Mouse (Mus musculus): ENCODE results near the gene Fbxo47.

Gene Fbxo47

DNA sequence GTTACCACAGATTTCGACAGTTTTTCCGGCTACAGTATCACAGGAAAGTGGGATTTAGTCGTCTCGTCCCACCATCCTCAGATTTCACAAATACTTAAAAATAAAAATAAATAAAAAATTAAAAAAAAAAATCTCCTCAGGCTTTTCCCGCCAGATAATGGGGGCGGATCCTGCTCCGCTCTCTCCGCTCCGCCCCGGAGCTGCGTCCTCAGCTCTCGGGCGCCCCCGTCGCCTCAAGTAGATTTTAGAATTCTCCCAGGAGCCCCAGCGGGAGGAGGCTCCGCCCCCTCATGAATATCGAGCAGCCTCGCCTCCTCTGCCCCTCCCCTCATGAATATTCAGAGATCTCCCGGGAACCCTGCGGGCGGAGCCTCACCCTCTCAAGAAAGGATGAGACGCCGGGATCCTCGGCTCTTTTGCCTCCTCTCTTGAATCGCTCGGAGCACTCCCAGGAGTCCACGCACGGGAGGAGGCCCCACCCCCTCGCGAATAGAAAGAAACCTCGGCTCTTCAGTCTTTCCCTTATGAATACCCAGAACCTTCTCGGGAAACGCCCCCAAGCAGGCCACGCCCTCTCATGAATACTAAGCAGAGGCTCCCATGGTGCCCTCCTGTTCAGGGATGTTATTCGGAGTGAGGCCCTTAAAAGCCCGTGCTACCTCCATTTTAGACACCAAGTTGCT is at the start of gene Fbxo47:
TSS of gene Fbxo47 (minus strand) at position 237 of the 683 bp plus-strand sequence.
- DNase-seq (ENCODE audit: low read depth, low spot score): peak; percentile 98

DNA sequence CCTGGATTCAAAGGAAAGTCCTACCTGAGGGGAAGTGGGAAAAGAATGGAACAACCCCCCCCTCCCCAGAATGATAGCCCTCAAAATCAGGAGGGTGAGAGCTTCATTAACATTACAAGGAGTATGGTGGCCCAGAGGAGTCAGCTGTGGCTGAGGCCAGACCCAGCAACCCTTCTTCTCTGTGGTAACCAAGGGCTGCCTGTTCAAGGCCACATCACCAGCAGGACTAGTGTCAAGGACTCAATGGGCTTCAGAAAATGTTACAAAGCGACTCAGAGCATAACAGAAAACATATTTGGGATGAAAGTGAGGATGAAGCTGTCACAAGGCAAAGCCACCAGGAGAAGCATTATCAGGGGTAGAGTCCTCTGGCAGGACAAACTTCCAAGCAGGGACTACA is 49.6 kb upstream of the Fbxo47 start:
- DNase-seq (ENCODE audit: low read depth, low spot score): no peak

DNA sequence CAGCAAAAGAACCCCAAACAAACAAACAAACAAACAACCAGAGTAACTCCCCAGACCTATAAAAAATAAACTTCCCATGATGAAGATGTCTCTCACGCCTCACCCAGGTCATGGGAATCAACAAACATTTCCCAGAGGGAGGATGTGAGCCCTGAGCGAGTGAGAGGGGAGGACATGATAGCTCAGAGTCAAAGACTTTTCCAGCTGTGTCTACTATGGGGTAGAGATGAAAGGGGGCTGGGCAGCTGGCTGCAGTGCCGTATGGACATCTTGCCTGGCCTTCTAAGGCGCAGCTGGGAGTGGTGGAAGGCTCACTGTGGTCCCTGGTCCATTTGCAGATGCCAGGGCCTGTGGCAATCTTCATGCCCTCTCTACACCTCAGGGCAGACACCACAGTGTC is 45.0 kb upstream of the Fbxo47 start:
- no peak for DNase-seq (ENCODE audit: low read depth, low spot score)

DNA sequence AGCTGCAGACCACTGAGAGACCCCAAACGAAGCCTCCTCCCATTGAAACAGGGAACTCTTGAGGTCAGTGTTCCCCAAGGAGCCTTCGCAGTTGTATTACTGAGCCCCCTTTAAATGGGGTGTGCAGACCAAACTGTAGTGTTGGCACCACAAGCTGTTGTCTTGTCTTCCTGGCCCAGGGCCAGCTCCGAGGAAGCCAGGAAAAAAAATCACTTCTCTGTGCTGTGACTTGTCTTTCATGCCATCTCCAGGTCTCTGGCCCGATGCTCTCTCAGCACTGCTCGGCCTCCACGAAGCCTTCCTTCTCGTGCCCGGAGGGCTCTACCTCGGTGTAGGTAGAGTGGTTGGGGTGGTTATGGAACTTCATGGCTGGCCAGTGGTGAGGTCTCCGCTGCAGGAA is 40.3 kb upstream of the Fbxo47 start:
- no peak for DNase-seq (ENCODE audit: low read depth, low spot score)

DNA sequence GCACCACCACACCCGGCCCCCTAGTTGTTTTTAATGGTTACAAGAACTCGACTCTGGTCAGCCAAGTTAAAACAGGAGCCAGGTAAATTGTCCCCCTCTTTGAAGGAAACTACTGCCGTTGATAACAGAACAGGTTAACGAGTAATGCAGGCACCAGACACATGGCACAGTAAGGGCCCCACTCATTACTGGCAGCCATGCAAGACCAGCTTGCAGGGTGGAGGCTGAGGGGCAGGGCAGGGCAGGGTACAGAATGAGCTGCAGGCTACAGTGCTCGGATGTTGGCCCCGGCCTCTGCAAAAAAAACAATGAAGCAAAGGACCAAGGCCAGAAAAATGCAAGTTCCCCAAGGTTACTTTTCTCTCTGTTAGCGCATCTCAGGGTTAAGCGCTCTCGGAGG is 39.7 kb upstream of the Fbxo47 start:
- no peak for DNase-seq (ENCODE audit: low read depth, low spot score)

DNA sequence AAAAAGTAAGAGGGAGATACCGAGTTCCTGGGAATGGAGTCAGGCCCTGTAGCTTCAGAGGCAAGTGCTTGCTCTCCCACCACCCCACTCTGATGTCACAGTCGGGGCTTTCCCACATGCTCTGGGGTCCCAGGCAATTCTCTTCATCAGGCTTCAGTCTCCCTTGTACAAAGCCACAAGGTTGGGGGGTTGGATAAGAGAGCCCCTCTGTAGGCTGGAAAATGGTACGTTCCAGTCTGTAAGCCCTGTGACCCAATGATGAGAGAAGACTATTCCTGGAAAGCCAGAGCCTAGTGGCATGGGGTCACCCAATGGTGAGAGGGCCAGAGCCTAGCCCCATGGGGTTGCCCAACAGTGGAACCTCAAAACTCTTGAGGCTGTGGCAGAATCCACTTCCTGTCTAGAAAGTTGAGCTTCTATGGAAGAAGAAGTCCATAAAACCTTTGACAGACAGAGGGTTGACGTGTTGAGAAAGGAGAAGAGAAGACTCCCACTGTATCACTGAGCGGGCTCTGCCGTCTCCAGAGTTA is 32.1 kb upstream of the Fbxo47 start:
- no peak for DNase-seq (ENCODE audit: low read depth, low spot score)

DNA sequence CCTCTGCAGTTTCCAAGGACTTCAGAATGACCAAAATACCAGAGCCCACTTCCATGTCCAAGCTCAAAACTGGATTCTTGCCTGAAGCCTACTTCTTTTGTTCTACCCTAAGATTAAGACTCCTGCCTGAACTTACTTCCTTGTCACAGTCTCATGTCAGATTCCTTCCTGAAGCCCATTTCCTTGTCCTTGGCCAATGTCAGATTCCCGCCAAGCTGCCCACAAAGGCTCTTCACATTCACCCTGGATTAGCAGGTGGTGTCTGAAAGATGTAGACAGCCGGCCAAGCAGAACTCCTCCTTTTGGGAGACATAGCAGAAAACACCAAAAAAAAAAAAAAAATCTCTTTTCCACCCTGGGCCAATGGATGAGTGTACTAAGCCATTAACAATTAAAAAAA is 31.5 kb upstream of the Fbxo47 start:
- no peak for DNase-seq (ENCODE audit: low read depth, low spot score)

DNA sequence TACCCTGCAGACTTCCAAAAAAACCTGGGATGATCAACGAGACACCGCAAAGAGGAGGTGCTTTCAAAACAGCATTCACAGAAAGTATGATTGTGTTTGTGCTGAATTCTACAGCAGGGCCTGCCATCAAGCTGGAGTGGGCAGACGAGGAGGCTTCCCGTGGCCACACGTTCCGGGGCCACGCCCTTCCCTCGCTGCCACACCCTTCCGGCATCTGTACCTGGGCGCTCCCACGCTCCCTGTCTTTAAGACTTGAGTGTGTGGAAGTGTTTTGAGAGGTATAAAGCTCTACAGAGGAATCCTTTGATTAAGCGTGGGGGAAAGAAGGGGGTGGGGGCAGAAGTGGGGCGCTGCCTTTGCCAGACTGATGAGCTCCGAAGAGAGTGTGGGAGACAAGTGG is 29.2 kb upstream of the Fbxo47 start:
- DNase-seq (ENCODE audit: low read depth, low spot score): no peak

DNA sequence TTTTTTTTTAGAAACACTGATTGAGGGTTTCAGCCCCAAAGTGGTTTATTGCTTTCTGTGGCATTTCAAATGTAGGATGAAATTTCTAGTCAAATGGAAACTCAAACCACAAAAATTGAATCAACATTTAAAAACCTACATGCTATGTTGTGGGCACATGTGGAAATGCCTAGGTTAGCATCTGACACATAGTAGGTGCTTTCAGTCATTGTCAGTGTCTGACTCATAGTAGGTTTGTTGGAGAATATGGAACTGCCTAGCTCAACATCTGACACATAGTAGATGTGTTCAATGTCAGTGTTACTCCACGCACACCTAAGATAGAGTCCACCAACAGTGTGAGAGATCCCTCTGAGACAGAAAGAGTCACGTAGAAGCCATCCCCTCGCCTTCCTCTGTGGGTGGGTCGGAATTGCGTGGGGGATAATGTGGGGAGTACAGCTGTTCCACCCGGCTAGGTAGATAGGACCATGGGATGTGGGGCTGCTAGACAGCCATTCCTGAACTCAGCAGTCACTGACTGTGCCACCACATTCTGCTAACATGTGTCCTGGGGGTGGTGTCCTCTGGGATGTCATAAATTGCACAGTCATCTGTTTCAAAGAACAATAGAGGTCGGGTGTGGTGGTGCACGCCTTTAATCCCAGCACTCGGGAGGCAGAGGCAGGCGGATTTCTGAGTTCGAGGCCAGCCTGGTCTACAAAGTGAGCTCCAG is 24.8 kb upstream of the Fbxo47 start:
- peak; percentile 21 for DNase-seq (ENCODE audit: low read depth, low spot score)

DNA sequence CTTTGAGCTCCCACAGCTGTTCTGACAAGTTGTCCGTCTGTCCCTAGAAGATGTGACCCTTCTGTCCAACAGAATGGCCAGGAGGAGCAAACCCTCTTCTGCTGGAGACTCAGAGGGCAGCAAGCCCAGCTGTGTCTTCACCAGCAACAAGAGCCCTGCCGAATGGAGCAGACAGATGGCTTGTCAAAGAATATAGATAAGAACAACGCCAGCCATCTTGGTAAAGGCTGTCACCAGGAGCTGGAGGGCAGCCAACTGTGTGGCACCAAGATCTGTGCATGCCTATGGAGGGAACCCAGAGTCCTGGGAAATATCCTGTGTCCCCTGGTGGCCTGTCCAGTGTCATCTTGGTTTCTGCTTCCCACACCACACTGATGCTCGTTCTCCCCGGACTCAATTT is 24.0 kb upstream of the Fbxo47 start:
- no peak for DNase-seq (ENCODE audit: low read depth, low spot score)

DNA sequence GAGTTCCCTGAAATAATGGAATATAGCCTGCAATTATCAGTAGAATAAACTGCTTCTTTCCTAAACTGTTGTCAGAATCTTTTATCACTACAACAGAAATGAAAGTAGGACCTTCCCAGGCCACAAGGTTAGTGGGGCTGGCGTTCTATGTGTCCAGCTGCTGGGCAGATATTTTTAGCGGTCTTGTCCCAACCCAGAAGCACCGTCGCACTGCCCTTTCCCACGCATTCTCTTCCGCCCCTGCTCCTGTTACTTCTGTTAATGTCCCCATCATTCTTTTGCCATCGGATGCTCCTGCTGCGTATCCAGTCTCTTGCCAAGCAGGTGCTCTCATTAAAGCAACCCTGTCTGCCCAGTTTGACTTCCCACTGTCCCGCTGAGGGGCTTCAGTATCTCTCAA is 23.0 kb upstream of the Fbxo47 start:
- no peak for DNase-seq (ENCODE audit: low read depth, low spot score)

DNA sequence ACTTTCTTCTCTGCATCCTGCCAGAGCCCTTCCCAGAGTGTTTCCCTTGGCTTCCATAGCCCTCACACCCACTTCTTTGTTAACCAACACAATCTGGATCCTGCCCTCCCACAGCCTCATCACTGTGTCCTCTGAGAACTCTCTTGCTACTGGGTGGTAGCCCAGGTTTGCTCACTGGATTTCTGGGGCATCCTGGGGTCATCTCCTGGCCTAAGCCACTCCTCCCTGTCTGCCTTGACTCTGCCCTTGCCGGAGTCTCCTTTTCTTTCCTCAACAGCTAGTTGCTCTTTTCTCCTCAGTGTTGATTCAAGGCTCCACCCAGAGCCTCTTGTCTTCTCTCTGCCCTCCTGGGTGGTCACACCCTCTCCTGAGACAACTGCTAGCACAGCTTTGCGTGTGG is 22.0 kb upstream of the Fbxo47 start:
- peak; percentile 17 for DNase-seq (ENCODE audit: low read depth, low spot score)

DNA sequence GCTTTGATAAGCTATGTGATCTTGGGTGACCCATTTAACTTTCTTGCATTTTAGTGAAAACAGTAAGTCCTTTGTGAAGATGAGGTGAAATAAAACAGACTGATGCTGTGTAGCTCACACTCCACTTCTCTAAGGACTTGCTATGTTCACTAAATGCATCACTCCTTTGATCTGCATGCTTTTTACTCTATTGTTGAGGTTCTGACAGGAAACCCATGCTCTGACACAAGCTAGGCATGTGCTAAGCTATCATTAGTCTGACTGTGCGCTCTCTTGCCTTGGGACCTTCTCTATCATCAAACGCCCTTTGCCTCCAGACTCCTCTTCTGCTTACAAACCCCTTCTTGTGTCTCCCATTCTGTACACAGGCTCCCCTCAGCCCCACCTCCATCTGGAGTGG is 21.6 kb upstream of the Fbxo47 start:
- DNase-seq (ENCODE audit: low read depth, low spot score): peak; percentile 70

DNA sequence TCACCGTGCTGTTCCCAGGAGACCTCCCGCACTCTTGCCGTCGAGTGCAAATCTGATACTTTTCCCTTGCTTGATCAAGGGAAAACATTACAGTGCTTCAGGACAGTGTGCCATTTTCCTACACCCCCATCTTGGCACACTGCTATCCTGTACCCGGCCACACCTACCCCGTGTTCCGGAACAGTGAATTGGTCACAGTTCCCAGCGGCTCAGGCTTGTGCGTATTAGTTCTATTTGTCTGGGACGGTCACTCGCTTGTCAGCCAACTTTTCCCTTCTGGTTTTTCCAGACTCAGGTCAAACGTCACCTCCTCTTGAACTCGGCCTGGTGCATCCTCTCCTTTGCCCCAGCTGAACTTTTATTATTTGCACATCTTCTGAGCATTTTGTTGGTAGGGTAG is 20.8 kb upstream of the Fbxo47 start:
- DNase-seq (ENCODE audit: low read depth, low spot score): no peak

DNA sequence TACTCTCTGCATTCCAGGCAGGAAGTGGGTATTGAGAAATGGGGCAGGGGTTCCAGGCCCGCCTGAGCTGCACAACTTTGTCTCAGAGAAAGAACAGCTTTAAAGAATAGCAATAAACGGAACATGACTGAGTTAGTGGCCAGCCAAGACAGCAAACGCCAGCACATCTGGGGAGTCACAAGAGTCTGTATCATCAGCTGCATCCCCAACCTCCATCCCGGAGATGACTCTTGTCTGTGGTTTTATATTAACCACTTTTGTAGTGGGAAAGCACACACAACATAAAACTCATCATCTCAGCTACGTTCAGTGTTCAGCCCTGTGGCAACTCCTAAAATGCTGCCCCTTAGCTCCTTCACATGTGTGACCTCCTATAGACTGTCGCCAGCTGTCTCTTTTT is 17.9 kb upstream of the Fbxo47 start:
- DNase-seq (ENCODE audit: low read depth, low spot score): no peak

DNA sequence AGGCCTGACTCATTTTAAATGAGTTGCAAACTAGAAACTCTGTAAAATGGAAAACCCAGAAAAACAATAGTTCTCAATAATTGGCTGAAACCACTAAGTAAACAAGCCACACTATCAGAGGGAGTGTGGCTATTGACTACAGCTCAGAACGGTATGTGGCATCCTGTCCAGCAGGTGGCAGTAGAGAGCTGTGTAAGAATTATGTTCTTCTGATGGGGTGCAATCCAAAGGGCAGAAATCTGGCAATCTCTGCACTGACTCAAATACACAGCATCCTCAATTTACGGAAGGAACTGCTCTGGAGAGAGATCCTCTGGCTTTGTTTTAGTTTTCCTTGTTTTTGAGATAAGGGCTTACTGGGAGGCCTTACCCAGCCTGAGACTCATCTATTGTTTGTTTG is 15.9 kb upstream of the Fbxo47 start:
- peak; percentile 83 for DNase-seq (ENCODE audit: low read depth, low spot score)

DNA sequence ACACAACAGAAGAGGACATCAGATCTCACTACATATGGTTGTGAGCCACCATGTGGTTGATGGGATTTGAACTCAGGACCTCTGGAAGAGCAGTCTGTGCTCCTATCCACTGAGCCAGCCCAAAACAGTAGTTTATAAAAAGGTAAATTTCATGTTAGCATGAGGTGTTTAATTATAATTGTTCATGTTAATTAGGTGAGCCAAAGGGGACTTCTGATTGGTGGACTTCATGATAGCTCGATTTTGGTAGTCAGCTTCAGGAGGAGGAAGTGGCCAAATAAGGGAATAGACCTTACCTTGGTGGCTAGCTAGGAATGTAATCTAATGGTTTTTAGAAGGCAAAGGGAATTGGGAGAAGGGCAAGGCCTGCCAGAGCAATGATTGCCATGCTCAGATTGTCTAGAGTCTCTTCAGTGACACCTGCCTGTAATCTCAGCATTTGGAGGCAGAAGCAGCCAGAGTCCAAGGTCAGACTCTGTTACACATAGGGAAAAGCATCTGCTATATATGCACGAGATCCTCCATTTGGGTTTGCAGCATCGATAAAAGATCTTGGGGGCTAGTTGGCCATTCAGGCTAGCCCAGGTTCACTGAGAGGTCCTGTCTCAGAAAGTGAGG is 13.7 kb upstream of the Fbxo47 start:
- DNase-seq (ENCODE audit: low read depth, low spot score): no peak

DNA sequence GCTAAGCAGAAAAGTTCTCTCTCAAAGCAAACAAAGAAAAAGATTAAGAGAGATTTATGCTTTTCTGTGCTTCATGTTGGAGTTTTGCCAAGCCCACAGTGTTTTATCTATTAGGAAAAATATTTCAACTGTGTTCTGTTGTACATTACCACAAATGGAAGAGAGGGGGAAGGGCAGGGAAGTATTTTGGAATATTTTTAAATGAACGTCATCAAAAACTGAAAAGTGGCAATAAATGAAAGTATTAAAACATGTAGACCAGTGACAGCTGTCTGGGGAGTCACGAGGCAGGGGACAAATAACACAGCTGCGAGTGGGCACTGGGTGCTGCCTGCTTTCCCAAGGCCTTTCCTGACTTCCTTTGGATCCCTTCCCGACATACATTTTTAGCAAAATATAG is 12.7 kb upstream of the Fbxo47 start:
- no peak for DNase-seq (ENCODE audit: low read depth, low spot score)

DNA sequence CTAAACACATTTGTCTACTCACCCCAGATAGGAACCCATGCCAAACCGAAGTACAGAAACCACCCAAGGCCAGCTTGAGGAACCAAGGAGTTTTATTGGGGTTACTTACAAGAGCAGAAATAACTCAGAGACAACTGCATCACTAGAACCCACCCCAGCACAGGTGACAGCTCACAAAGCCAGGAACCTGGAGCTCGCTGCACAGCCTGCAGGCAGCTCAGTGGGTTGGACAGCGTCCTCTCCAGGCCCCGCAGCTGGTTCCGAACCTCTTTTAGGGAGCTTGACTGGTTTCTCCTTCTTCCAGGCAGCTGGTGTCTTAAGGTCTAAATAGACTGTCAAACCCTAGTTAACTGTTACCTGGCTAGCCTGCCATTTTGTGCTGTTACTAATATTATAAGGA is 7.9 kb upstream of the Fbxo47 start:
- no peak for DNase-seq (ENCODE audit: low read depth, low spot score)

DNA sequence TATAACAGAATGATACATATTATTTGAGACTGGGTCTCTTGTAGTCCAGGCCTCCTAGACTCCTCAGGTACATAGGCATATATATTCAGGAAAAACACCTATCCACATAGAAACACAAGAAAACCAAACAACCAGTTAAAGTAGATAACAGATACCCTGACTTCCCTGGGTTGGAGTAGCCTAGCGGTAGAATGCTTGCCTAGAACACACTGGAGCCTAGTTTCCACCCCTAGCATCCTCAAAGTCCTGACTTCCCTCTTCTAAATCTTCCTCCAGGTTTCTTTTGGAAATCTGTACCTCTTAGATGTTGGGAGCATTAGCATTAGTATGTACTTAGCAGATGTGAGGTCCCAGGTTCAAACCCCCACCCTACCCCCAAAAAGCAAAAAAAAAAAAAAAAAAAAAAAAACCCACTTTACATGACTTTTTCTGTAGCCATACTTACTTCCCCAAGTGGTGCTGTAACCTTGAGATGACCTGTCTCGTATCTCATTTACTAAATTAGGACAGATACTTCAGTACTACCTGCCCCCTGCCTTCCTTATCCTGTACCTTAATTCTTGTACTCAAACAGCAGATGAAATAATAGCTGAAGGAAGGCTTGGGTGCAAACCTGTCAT is 1.5 kb upstream of the Fbxo47 start:
- DNase-seq (ENCODE audit: low read depth, low spot score): no peak

DNA sequence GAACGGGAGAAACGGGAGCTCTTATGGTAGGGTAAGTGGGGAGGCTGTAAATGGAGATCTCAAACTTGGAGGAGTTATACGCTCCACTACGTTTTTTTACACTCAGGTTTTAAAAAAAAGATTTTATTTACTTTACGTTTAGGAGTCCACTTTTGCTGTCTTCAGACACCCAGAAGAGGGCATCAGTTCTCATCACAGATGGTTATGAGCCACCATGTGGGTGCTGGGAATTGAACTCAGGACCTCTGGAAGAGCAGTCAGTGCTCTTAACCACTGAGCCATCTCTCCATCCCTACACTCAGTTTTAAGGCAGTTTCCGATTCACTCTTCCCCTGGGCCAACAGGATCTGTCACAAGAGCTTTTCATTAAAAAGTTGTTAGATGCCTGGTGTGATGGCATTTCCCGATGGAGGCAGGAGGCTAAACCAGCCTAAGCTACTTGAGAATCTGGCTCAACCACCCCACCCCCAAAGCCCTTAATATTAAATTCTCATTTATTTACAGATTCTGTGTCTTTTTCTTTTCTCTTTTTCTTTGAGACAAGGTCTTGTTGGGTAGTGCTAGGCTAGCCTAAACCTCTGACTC is 739 bp upstream of the Fbxo47 start:
- no peak for DNase-seq (ENCODE audit: low read depth, low spot score)

DNA sequence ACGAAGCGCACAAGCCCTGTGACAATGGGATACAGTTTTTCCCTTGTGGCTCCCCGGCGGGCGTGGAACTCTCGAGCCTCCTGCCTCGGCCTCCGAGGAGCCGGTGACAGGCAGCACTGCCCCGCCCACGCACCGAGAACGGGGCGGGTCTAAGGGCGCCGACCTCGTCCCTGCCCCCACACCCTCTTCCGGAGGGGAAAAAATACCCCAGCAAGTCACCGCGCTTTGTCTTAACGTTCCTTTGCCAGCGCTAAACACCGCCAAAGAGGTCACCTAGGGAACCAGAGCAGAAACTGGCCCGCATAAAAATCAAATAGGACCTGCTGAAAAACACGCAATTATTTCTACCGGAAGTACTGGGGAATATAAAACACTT is 424 bp downstream of the Fbxo47 start:
- peak; percentile 92 for DNase-seq (ENCODE audit: low read depth, low spot score)

Measured in CD4-positive helper T cell, adult 2 months (primary cell).